Mouse (Mus musculus) adrenal gland, postnatal 10 days (tissue): Measurements from ENCODE around the gene Mesp2. TPM values are rescaled to one million over a fixed set of nuclear protein-coding genes. Genes with fewer than 3 reads are reported as not detected.

Source experiments
- total RNA-seq, 2 experiments: library from RNA; stranded (reverse); gene quantifications; 2 replicates each; pipeline ENCODE4 v1.2.3; 2021

Mesp2 gene
- total RNA-seq, 2 experiments from 2014 or later, result 0.39 to 0.79 TPM

Other genes with a start within 250 kb of the Mesp2 start
- gene Rhcg, start 193.1 kb upstream of the Mesp2 start, total RNA-seq, result under 1 TPM; 0.66 to 0.91 TPM
- gene Ticrr, start 150.5 kb upstream of the Mesp2 start, total RNA-seq, result 1 to 10 TPM; 2.3 to 3.7 TPM
- 1 to 10 TPM; 4.9 to 5.7 TPM for gene Kif7, start 95.0 kb upstream of the Mesp2 start, total RNA-seq
- gene Plin1, start 77.8 kb upstream of the Mesp2 start, total RNA-seq, result 100 to 1,000 TPM; 750 to 928 TPM
- 10 to 100 TPM; 41.0 to 47.0 TPM for gene Pex11a, start 67.6 kb upstream of the Mesp2 start, total RNA-seq
- 1 to 10 TPM; 1.5 to 2.5 TPM for gene Wdr93, start 67.6 kb upstream of the Mesp2 start, total RNA-seq
- not detected for gene Mesp1, start 16.9 kb upstream of the Mesp2 start, total RNA-seq
- 10 to 100 TPM; 33.0 to 41.3 TPM for gene Anpep, start 50.3 kb downstream of the Mesp2 start, total RNA-seq
- gene Ap3s2, start 109.9 kb downstream of the Mesp2 start, total RNA-seq, result 10 to 100 TPM; 23.4 to 26.2 TPM
- 10 to 100 TPM; 16.3 to 22.7 TPM for gene Arpin, start 124.6 kb downstream of the Mesp2 start, total RNA-seq
- gene Zfp710, start 214.1 kb downstream of the Mesp2 start, total RNA-seq, result 10 to 100 TPM; 18.7 to 26.9 TPM